Mouse (Mus musculus): ENCODE measurements at regions not wholly inside any gene's neighbourhood (a gene's known extent, or its start where the extent isn't known, plus 50 kb on each side); places are given as distances from the start of the nearest gene placed in this dataset.
A peak's percentile ranks its signal among the peaks of the same experiment; 100 is the strongest.
"Not testable (repeated sequence)": the region's sequence is repeated elsewhere in the genome, so short reads cannot be mapped to it uniquely, and the experiment has no call there.

DNA sequence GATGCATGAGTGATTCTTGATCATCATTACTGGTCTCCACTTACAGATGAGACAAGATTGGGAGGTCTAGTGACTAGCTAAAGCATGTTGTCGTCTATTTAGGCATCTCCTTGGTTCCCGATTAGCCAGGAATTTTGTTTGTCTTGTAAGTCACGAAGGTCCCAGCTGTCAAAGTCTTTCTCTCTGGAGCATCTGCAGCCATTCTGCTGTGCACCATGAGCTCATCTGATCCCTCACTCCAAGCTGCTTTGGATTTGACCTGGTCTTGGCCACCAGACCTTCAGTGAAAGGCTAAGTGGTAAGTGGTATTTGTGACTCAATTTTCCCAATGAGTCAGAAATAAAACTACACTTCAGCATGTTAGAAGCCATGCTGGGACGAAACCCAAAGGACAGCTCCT is 53.3 kb upstream of the Creb5 start:
- no peak for DNase-seq (ENCODE audit: low spot score)

DNA sequence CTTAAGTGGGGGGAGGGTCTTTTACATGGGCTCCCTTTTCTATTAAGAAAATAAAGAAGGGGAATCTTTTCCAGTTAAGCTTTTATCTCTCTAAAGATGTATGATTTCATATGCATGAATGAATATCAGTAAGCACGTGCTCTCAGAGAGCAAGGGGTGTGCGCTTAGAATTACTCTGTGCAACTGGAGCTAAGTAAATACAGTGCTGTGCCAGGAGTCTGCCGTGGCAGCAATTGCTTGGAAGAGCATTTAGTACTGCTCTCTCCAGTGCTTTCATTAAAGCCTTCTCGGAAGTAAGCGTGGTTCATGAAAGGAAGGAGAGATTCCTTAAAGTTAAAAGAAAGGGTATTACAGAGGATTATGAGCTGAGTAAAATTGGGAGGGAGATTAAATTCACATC is 54.5 kb upstream of the Creb5 start:
- no peak for DNase-seq (ENCODE audit: low spot score)

GRCm38 (mm10) chr6:53229350-53229749 is 57.7 kb upstream of the Creb5 start:
- no peak for DNase-seq (ENCODE audit: low spot score)

GRCm38 (mm10) chr6:53222104-53222503 is 65.0 kb upstream of the Creb5 start:
- DNase-seq (ENCODE audit: low spot score), result no peak

- no peak for DNase-seq (ENCODE audit: low spot score)
Observed at GRCm38 (mm10) chr6:53221668-53222005, 65.4 kb upstream of the Creb5 start.

DNA sequence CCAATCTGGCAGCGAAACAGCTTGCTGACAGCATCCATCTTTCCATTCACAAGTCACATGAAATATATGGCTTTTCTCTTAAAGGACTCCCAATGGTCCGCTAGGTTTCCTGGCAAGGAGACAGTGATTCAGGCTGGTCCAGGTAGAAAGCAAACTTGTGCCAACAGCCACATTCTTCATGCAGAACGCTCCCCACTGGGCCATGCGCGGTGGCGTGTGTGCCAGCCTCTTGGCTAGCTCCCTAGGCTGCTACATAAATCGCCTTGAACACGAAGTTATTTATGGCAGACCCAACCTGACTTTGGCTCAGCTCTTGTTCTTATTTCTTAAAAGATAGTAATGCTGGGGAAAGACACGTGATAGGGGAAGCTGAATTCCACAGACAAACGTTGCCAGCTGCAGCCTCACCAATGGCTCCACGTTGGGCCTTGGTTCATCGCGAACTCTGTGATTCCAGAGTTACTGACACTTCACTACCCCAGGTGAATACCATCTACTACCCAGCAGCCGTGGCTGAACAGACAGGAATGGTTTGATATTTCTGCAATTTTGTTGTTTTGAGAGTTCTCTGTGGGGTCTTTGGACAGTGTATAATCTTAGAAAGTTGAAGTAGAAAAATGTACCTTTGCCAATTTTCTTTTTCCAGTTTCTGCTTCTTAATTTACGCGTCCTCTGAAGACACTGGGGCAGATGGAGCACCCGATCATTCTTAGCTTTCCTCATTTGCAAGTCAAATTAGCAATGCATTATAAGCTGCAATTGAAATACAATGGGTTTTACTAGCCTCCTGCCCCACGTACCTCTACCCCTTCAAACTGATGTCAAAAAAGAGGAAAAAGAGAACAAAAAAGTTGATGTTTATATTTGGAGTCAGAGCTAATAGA is 66.0 kb upstream of the Creb5 start:
- no peak for DNase-seq (ENCODE audit: low spot score)

GRCm38 (mm10) chr6:53218871-53219286 is 68.2 kb upstream of the Creb5 start:
- no peak for DNase-seq (ENCODE audit: low spot score)

DNA sequence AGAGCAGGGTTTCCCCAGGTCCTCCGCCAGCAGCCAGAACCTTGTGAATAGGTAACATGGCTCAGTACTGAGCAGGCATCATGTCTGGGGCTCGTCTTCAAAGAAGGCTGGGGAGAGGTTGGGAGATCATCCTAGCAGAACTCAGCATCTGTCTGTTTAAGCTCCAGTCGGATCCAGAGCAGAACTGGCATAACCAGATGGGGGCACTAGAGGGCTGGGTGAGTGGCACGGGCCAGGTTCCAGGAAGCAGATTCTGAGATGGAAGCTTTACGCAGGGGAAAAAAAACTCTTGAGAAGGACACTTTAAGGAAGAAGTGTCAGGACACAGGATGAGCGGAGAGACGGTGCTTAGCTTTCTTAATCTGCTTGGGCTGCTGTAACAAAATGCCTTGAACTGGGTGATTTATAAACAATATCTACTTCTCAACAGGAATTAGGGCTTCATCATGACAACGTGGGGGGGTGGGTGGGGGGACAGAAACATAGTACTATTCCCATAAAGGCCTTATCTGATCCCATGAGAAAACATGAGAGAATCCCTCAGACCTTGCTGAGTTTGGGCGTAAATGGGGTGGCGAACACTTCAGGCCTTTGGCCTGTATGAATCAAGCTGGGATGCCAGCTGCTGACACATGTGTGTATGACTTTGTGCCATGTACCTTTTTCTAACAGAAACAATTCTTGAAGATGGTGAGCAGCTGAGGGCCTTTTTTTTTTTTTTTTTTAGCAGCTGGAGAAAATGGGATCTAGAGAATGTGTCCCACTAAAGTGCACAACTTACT is 69.6 kb upstream of the Creb5 start:
- DNase-seq (ENCODE audit: low spot score), result peak; percentile 11

- no peak for DNase-seq (ENCODE audit: low spot score)
Observed at GRCm38 (mm10) chr6:53216715-53217114, 70.4 kb upstream of the Creb5 start.

DNA sequence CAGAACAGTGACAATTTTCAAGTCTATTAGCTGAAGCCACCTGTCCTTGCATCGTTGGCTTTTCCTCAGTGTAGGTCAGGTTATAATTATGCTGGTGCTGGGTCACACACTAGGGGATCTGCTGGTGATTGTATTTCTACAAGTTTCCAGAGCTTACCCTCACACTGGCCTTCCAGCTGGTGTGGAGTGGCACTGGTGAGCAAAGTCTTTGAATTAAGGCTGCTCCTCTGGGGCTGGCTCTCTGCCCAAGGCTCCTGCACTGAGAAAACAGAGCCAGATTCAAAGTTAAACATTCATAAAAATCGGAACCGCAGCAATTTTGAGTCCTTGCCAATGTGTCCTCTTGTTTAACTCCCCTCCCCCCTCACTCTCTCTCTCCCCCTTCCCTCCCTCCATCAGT is 75.7 kb upstream of the Creb5 start:
- no peak for DNase-seq (ENCODE audit: low spot score)

- no peak for DNase-seq (ENCODE audit: low spot score)
Observed at GRCm38 (mm10) chr6:53209398-53209797, 77.7 kb upstream of the Creb5 start.

- DNase-seq (ENCODE audit: low spot score), result no peak
Observed at GRCm38 (mm10) chr6:53208474-53208873, 78.6 kb upstream of the Creb5 start.

DNA sequence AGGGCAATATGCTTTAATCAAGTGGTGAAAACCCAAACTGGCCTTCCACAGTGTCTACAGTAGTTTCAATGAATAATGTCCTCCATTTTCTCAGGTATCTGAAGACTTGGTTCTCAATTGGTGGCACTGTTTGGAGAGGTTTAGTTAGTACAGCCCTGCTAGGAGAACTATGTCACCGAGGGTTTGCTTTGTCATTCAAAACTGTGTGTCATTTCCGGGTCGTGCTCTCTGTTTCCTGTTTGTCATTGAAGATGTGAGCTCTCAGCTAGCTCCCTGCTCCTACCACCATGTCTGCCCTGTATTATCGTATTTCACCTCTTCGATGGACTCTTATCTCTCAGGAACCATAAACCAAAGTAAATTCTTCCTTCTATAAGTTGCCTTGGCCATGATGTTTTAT is 79.3 kb upstream of the Creb5 start:
- no peak for DNase-seq (ENCODE audit: low spot score)

- DNase-seq (ENCODE audit: low spot score), result no peak
Observed at GRCm38 (mm10) chr6:53207361-53207760, 79.7 kb upstream of the Creb5 start.

DNA sequence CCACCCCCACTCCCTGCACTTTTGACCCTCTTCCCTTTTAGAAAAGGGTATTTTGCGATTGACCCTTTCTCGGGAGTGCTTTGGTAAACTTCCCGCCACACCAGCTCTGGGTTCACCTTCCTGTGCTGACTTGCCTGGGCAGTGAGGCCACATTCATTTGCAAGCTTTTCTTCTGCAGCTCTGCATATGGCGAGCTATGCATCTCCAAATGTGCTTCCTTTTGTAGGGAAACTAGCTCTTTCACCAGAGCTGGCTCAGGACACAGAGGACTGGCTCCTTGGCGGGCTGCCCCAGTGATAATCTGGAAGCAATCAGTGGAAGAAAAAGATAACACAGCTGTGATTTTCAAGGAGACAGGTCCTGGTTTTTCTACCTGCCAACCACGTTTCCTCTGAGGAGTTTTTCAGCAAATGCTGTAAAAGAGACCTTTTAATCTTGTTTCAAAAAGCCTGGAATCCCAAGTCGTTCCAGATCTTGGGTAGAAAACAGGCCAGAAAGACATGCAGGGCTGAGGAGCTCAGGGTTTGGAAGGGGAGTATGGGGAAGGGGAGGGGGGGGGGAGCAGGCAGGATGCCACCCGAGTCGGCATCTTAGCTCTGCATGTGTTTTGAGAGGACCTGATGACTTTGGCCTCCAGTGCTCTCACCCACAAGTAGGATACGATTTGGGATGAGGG is 85.7 kb upstream of the Creb5 start:
- DNase-seq (ENCODE audit: low spot score), result no peak

DNA sequence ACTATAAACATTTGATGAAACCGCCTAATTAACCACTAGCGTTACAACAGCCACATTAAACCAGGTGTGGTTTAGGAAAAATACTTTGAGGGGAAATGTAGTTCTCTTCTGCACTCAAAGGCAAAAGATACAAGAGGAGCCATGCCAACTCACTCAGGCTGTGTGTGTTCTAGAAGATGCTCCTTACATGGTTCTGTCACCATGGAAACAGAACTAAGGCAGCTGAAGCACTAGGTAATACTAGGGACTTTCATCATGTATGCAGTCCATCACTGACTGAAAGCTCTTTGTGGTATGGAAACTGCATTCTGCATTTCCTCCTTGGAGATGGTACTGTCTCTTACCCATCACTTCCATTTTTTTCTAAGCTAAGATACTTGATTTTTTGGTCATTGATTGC is 87.6 kb upstream of the Creb5 start:
- no peak for DNase-seq (ENCODE audit: low spot score)

DNA sequence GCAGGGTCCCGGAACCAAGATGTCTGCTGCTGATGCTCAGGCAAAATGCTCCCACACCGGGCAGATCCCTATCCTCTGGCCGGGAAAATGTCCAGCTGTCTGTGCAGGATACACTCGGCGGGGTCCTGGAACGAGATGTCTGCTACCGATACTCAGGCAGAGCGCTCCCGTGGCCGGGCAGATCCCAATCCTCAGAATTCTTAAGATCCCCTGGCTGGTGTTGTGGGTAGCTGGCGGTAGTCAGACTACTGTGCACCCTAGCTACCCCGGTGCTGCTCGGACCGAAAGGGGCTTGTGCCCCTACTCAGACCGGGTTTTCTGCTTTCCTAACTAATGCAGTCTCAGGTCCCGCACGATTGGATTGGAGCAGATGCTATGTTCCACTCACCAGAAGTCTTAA is 104.9 kb upstream of the Creb5 start:
- not testable (repeated sequence) for DNase-seq (ENCODE audit: low spot score)

- no peak for DNase-seq (ENCODE audit: low spot score)
Observed at GRCm38 (mm10) chr6:53164423-53164841, 96.0 kb upstream of the Jazf1 start.

DNA sequence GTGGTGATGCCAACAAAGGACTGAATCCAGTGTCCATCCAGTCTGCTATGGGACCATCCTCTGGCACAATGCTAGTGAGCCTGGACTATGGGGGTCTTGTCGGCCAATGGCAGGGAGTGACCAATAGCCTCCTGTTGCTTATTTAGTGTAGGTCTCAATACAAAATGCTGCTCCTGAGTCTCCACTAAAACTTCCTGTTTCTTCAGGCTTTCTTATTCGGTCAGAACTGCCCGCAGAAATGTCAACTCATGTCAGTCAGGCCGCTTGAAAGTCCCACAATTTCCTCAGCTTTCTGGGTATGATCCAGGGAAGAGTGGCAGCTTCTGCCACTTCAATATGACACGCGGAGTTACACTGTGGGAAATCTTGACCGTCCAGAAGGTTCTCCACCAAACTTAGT is 94.7 kb upstream of the Jazf1 start:
- no peak for DNase-seq (ENCODE audit: low spot score)

DNA sequence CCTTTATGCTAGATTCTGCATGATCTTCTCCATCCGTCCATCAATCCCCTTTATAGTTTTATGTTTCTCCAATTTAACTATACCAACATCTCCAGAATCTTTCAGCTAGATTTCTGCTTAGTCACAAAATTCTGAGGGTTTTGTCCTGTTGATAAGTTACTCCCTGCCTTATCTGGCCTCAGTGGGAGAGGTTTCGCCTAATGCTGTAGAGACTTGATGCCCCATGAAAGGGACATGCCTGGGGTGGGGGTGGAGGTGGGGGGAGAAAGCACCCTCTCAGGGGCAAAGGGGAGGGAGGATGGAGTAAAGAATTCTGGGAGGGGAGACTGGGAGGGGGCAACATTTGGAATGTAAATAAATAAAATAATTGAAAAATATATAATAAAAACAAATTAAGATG is 93.2 kb upstream of the Jazf1 start:
- no peak for DNase-seq (ENCODE audit: low spot score)

DNA sequence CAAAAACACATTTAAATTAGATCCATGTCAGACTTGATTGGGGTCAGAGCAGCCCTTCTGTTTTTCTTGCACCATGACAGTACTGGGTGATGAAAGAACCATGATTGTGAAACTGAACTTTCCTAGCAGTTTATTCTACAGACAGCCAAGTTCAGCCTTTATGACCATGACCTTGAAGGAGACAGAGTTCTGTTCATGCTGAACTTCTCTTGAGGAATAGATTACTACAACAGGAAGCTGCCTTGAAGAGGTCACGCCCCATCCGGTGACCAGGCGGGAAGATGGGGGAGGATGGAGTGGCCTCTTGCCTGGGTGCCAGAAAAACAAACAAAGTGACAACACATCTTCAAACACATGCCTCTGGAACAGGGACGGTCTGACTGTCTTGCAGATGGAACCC is 86.2 kb upstream of the Jazf1 start:
- DNase-seq (ENCODE audit: low spot score), result no peak

- no peak for DNase-seq (ENCODE audit: low spot score)
Observed at GRCm38 (mm10) chr6:53147478-53147877, 79.0 kb upstream of the Jazf1 start.

Measured in left cerebral cortex, adult 11 months (tissue).